Mouse (Mus musculus) monocyte, adult 5-6 weeks (primary cell): ENCODE results near the gene Fat3. TPM values are rescaled to one million over a fixed set of nuclear protein-coding genes. Genes with fewer than 3 reads are reported as not detected.

Experiments
- ATAC-seq: fragments of 153-309, 156-312 bp; replicated peaks from 2 replicates; pipeline ENCODE4 v1.8.0; 2017; ENCODE audit warnings: mild to moderate bottlenecking; ENCODE audit not compliant: low TSS enrichment, insufficient number of reproducible peaks, severe bottlenecking, poor library complexity, low FRiP score
- total RNA-seq: library from RNA; stranded (forward); fragments of 200-1000, 200-491, 200-594 nt; gene quantifications from 3 replicates; pipeline ENCODE4 v1.2.3, GENCODE M21; 2017

Fat3 gene
- total RNA-seq, 1 experiment from 2014 or later: not detected

DNA sequence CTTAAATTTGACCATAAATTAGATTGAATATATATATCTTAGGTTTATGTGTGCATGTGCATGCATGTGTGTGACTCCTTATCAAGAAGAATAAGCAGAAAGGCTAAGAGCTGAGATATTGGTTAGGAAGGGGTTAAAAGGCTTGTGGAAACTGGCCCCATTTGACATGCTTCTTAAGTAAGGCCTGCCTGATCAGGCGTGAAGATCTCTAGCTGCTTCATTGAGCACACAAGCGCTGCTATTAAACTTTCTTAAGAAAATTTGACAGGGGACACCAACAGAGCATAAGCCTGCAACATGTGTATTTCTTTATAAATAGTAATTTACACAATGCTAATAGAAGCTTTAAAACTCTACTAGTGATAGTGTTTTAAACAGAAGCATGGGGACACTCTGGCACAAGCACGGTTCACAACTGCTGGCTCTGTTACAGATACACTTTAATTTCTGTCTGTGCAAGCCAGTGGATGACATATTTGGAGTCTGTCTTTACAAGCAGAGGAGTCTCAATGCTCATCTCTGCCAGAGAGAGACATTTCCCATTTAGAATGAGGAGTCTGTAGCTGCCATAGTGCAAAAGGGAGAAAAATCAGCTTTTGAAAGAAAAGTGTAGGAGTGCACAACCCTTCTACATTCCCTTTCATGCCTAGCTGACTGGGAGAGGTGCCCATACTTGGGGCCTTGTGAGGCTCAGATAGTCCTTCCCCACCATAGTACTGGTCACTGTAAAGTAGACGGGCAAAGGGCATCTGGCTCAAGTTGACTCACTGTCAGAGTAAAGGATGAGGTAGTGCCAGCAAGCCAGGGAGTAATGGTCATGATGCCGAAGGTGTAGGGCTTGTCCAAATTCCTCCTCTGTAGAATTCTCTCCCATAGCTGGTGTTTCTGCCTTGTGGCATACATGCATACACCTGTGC is 408.8 kb downstream of the Fat3 start:
- ATAC-seq: no peak

DNA sequence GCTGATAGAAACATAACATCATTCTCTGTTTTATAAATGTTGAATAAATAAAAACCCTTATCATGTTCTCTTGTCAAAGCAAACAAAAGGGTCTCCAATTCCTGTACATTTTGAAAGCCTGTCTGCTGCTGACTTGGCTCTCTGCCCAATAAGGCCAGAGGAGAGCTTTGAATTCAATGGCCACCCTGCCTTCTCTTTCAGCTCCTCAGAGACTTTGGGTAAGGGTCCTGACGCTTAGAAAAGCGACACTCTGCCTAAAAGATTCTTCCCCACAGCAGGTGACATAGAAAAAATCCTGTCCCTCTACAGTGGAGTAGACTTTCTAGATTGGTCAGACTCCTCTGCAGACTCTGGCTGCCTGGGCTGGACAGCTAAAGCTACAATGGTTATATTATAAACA is 421.8 kb downstream of the Fat3 start:
- no peak for ATAC-seq

DNA sequence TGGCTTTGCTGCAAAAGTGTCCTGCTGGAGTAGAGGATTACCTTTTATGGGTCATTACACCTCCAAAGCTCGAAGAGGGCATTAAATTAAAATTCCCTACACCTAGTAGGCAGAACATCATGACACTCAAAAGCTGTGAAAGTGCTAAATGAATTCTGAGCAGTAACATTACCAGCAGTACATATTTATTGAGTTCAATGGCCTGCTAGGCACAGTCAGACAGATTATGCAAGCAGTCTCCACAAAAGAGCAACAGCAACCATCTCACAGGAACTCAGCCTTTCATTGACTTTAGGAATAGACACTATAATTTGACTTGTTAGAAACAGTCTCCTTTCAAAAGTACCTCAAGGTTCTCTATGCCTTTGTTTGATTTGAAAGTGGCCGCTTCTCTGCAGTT is 426.4 kb downstream of the Fat3 start:
- ATAC-seq: no peak

DNA sequence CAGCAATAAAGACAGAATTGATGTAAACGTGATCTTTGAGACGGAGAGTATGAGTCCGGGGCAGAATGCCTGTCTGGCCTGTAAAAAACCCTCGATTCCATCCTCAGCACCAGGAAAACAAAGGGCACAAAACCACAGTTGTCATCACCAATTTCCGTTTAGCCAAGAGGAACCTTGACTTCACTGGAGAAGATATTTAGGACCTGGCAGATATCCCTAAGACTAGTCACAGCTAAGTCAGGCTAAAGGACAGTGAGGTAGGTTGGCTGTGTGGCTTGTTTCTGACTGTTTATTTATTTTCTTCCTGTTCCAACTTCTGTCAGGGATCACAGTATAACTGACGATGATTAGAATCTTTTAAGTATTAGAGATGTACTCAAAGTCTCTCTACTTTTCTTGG is 427.0 kb downstream of the Fat3 start:
- ATAC-seq: no peak

GRCm38 (mm10) chr9:16063447-16063846 is 437.6 kb downstream of the Fat3 start:
- no peak for ATAC-seq

DNA sequence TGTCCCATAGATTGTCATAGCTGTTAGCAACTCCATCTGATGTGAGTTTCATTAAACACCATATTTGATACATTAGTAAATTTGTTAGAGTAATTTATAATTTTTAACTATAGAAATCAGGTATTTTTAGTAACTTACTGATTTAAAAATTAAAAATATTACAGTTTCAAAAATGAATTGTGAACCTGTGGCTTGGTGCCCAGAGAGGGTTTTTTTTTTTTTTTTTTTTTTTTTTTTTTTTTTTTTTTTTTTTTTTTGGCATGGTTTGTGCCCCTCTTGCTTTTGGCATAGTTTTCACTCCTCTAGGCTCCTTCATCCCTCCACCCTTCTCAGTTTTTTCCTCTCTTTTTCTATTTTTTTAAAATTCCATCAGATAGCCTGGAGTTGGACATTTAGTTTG is 438.6 kb downstream of the Fat3 start:
- no peak for ATAC-seq

DNA sequence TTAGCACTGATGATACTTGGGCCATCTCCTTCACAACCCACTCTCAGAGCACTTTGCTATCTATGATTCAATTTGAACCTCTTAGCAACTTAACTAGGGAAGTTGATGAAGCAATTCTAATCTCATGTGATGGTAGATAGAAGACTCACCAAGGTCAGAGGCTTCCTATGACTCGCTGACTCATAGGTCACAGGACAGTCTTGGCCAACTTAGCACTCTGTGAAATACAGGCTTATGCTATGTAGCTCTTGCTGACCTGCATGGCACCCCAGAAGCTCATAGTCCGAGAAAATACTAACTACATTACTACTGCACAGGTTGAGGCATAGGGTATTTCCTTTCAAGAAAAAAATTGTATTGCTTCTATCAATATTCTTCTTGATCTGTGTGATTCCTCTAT is 454.4 kb downstream of the Fat3 start:
- ATAC-seq: no peak

- no peak for ATAC-seq
Observed at GRCm38 (mm10) chr9:16037375-16037774, 463.7 kb downstream of the Fat3 start.

DNA sequence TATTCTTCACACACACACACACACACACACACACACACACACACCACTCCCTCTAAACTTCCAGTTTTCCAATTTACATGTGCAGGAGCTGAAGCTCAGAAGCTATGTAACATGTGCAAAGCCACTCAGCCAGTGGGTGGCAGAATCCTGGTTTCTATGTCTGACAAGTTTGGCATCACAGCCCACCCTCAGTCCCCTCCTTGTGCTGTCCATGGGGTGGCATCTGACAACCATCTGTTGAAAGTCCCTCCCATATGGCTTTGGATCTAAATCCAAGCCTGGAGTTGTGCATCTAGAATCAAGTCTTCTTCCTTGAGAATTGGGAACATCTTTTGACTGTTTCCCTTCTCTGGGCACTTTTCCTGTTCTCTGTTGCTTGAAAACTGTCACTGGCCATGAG is 464.7 kb downstream of the Fat3 start:
- no peak for ATAC-seq

DNA sequence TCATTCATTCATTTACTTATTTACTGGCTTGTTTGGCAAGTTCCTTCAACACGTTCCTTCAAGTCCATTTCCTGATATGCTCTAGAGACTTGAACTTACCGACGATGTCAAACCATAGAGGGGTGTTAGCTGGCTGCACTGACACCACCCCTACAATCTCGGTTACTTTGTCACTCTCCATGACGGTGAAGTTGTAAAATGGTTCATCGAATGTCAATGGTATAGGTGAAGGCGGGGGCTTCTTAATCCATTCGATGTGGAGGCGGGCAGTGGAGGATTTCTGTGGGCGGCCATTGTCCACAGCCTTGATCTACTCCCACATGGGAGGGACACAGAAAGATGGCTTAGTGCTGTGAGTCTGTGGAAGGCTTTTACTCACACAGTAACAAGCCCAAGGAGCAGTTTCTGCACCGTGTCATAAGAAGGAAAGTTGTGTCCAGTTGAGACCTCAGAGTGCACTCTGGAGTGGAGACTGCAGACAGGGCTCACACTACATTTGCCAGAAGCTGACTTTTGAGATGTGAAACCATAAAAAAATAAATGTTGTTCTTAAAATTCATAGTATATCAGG is 471.3 kb downstream of the Fat3 start:
- no peak for ATAC-seq

GRCm38 (mm10) chr9:16029066-16029465 is 472.0 kb downstream of the Fat3 start:
- ATAC-seq: no peak

- ATAC-seq: no peak
Observed at GRCm38 (mm10) chr9:16028394-16028911, 472.6 kb downstream of the Fat3 start.

- no peak for ATAC-seq
Observed at GRCm38 (mm10) chr9:16026054-16026453, 475.0 kb downstream of the Fat3 start.

DNA sequence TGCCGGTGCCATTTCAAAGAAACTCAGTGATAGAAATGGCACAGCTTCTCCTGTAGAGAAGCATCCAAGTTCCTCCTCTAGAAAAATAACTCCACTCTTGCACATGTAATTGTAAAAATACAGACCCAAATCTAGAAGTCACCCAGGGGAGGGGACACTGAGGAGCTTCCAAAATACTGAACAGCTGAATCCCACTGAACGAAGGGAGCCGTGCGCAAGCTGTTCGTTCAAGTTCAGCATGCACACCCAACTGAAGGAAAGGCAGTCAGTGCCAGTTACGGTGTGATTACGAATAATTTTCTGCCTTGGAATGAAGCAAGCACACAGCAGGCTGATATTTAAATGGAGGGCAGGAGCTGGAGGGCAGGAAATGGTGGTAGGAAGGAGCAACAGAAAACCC is 476.4 kb downstream of the Fat3 start:
- no peak for ATAC-seq

DNA sequence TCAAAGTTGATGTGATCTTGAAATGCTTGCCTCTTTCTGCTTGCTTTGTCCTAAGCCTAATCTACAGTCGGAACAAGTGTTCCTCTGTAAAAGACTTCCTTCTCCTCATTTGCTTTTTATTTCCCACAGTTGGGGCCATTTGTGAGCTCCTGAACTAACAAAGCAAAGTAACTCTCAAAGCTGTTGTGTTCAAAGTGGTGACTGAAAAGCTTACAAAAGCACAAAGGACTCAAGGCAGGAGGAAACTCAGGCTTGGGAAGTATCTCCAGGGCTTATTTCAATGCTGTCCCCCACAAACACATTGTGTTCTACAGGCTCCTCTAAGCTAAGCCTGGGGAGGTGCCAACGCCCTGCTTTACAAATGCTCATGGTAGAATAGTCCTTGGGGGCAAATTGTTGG is 487.0 kb downstream of the Fat3 start:
- no peak for ATAC-seq

GRCm38 (mm10) chr9:16011382-16011781 is 489.7 kb downstream of the Fat3 start:
- ATAC-seq: no peak

- ATAC-seq: no peak
Observed at GRCm38 (mm10) chr9:16007516-16007915, 493.6 kb downstream of the Fat3 start.

GRCm38 (mm10) chr9:16002991-16003390 is 498.1 kb downstream of the Fat3 start:
- ATAC-seq: no peak

- ATAC-seq: no peak
Observed at GRCm38 (mm10) chr9:15994762-15995161, 506.3 kb downstream of the Fat3 start.

DNA sequence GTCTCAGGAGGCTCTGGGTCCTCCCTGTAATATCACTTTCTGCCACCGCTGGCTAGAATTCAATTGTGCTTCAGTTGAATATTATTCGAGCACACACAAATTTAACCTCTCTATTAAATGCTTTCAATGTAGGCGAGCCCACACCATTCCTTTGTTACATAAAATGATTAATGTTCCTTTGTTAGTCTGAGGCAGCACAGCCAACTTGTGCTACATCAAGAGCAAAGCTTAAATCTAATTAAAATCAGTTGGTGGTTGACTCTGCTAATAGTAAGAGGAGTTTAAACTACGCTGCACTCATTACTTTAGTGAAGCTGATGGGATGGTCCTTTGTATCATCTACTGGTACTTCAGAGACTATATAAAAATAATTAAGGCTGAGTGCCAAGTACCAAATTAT is 506.9 kb downstream of the Fat3 start:
- no peak for ATAC-seq
